Mouse (Mus musculus): ENCODE measurements around the gene Hrc.

The Hrc gene

GRCm38 (mm10) chr7:45335056-45335455 is at the start of gene Hrc:
Gene Hrc (plus strand): TSS chr7:45335290.
- in situ Hi-C loops (cut with MboI, MseI), result no loop called here

- in situ Hi-C loops (cut with MboI, MseI), result no loop called here
Measured at GRCm38 (mm10) chr7:45286486-45286885, 48.6 kb upstream of the Hrc start.

- in situ Hi-C loops (cut with MboI, MseI), result no loop called here
Measured at GRCm38 (mm10) chr7:45296626-45297025, 38.5 kb upstream of the Hrc start.

- in situ Hi-C loops (cut with MboI, MseI), result no loop called here
Measured at GRCm38 (mm10) chr7:45297563-45297962, 37.5 kb upstream of the Hrc start.

GRCm38 (mm10) chr7:45299752-45300151 is 35.3 kb upstream of the Hrc start:
- in situ Hi-C loops (cut with MboI, MseI), result no loop called here

GRCm38 (mm10) chr7:45300270-45300669 is 34.8 kb upstream of the Hrc start:
- in situ Hi-C loops (cut with MboI, MseI), result no loop called here

- in situ Hi-C loops (cut with MboI, MseI), result no loop called here
Measured at GRCm38 (mm10) chr7:45302626-45303025, 32.5 kb upstream of the Hrc start.

GRCm38 (mm10) chr7:45304869-45305268 is 30.2 kb upstream of the Hrc start:
- in situ Hi-C loops (cut with MboI, MseI), result no loop called here

GRCm38 (mm10) chr7:45305275-45305674 is 29.8 kb upstream of the Hrc start:
- in situ Hi-C loops (cut with MboI, MseI), result no loop called here

- in situ Hi-C loops (cut with MboI, MseI), result no loop called here
Measured at GRCm38 (mm10) chr7:45308551-45309240, 26.4 kb upstream of the Hrc start.

GRCm38 (mm10) chr7:45309455-45309854 is 25.6 kb upstream of the Hrc start:
- in situ Hi-C loops (cut with MboI, MseI), result no loop called here

GRCm38 (mm10) chr7:45312023-45312422 is 23.1 kb upstream of the Hrc start:
- in situ Hi-C loops (cut with MboI, MseI), result no loop called here

GRCm38 (mm10) chr7:45312686-45313453 is 22.2 kb upstream of the Hrc start:
- in situ Hi-C loops (cut with MboI, MseI), result no loop called here

GRCm38 (mm10) chr7:45313495-45313894 is 21.6 kb upstream of the Hrc start:
- in situ Hi-C loops (cut with MboI, MseI), result no loop called here

- in situ Hi-C loops (cut with MboI, MseI), result loop anchor here (5.0 kb wide), 1 partner anchor 82 kb away; the partner anchor contains the start of gene Snrnp70
Measured at GRCm38 (mm10) chr7:45315182-45315701, 19.8 kb upstream of the Hrc start.

- in situ Hi-C loops (cut with MboI, MseI), result loop anchor here (5.0 kb wide), 1 partner anchor 81 kb away; the partner anchor contains the start of gene Snrnp70
Measured at GRCm38 (mm10) chr7:45316536-45316935, 18.6 kb upstream of the Hrc start.

GRCm38 (mm10) chr7:45322245-45322644 is 12.8 kb upstream of the Hrc start:
- in situ Hi-C loops (cut with MboI, MseI), result no loop called here

GRCm38 (mm10) chr7:45323069-45323468 is 12.0 kb upstream of the Hrc start:
- in situ Hi-C loops (cut with MboI, MseI), result no loop called here

- in situ Hi-C loops (cut with MboI, MseI), result no loop called here
Measured at GRCm38 (mm10) chr7:45325800-45326199, 9.3 kb upstream of the Hrc start.

- in situ Hi-C loops (cut with MboI, MseI), result no loop called here
Measured at GRCm38 (mm10) chr7:45328841-45329475, 6.1 kb upstream of the Hrc start.

GRCm38 (mm10) chr7:45331502-45331901 is 3.6 kb upstream of the Hrc start:
- in situ Hi-C loops (cut with MboI, MseI), result no loop called here

Data from T-helper 1 cell (primary cell).